ENCODE assay signal across 10 mouse cellular contexts in genomic region chr4:63275251-63275650, GRCm38 (mm10).
DNase-seq lines count a peak whose midpoint lies in the region; ATAC-seq lines count a peak whose summit lies in the region.
"Had no signal": no experiment of that assay in that cellular context is flagged by ENCODE, and none has a peak within 500 bp of the region (broad histone marks: within the 10 kb centered on the region; RNA-seq: fewer than 3 reads in every experiment).

No protein-coding gene starts in this region.

- H3K9ac ChIP-seq in forebrain, embryonic 13.5 days, result no peak overlapping the region
- H3K9ac ChIP-seq: neural tube, embryonic 13.5 days; stomach, embryonic 15.5 days had no signal

- DNase-seq in cerebellum, postnatal 4 days (ENCODE audit: low spot score in 2 of 2), result no peak
- peak; percentile 28 for DNase-seq in left cerebral cortex, adult 11 months (ENCODE audit: low spot score)
- DNase-seq in left cerebral cortex, adult 8-10 months (ENCODE audit: low spot score in 2 of 2), result no peak
- DNase-seq in lung, postnatal 14 days, result peak; percentile 31
- no peak for DNase-seq in adrenal gland, postnatal 25 days
- DNase-seq in thymus, postnatal 36 days, result no peak

- ATAC-seq in cerebellum, adult (ENCODE audit: insufficient number of reproducible peaks, low FRiP score, low TSS enrichment), result peak; percentile 63
- ATAC-seq in forebrain, embryonic 13.5 days, result peak; percentile 64; the same call in 1 of the 2 replicates

- H3K4me1 ChIP-seq in forebrain, embryonic 13.5 days, result peaks cover 7% of the 10 kb centered on the region; the same call in 1 of the 2 replicates
- H3K4me1 ChIP-seq: stomach, embryonic 15.5 days had no signal

- no peaks in the 10 kb centered on the region for H3K36me3 ChIP-seq in forebrain, embryonic 13.5 days (ENCODE audit: poor library complexity, severe bottlenecking)
- H3K36me3 ChIP-seq: neural tube, embryonic 13.5 days had no signal

- no peak overlapping the region for H3K4me3 ChIP-seq in forebrain, embryonic 13.5 days
- H3K4me3 ChIP-seq: neural tube, embryonic 13.5 days; stomach, embryonic 15.5 days had no signal

- no peaks in the 10 kb centered on the region for H3K27me3 ChIP-seq in forebrain, embryonic 13.5 days
- H3K27me3 ChIP-seq: neural tube, embryonic 13.5 days; stomach, embryonic 15.5 days had no signal

- 52% methylated on average over 8 of the region's 8 CpGs for WGBS in forebrain, embryonic 13.5 days

- H3K4me2 ChIP-seq in forebrain, embryonic 13.5 days, result no peak overlapping the region
- H3K4me2 ChIP-seq: neural tube, embryonic 13.5 days; stomach, embryonic 15.5 days had no signal

- H3K9me3 ChIP-seq in forebrain, embryonic 13.5 days (replicated peaks), result no peaks in the 10 kb centered on the region
- H3K9me3 ChIP-seq: neural tube, embryonic 13.5 days; stomach, embryonic 15.5 days had no signal

- H3K27ac ChIP-seq in forebrain, embryonic 13.5 days, result 0 out of 2 replicates have a peak overlapping the region, but pooled peaks have one; percentile 17
- H3K27ac ChIP-seq: neural tube, embryonic 13.5 days; stomach, embryonic 15.5 days had no signal

Comparison
In these comparisons a context has a peak if more than half of its experiments do, and no peak if none do; other contexts are left out.
1. DNase-seq: peak in left cerebral cortex, adult 11 months (single experiment) and lung, postnatal 14 days (single experiment); none in cerebellum, postnatal 4 days (0 of 2), left cerebral cortex, adult 8-10 months (0 of 2), adrenal gland, postnatal 25 days (single experiment) and thymus, postnatal 36 days (0 of 2).